Mouse (Mus musculus) kidney, adult 2 months (tissue): ENCODE data around the gene Pet117.

ENCODE experiments used
- CTCF ChIP-seq: fragments of 200-500 bp; conservative IDR thresholded peaks from 2 replicates; pipeline ENCODE4 v1.5.1; 2011; ENCODE audit warnings: low read depth, mild to moderate bottlenecking, control low read depth, low read length, moderate library complexity, mixed read lengths; ENCODE audit not compliant: insufficient read depth, insufficient read length
- POLR2A ChIP-seq: fragments of 200-500 bp; IDR thresholded peaks from one replicate; pipeline ENCODE4 v1.6.1; 2011; ENCODE audit warnings: low read depth, low read length, control low read depth

GRCm38 (mm10) chr2:144373063-144373462 is 4.3 kb downstream of the Pet117 start:
- TF ChIP-seq POLR2A (no peak), CTCF (no peak)
